Mouse (Mus musculus) forebrain, embryonic 15.5 days (tissue): ENCODE data around the gene Arhgef19. TPM values are rescaled to one million over a fixed set of nuclear protein-coding genes. Genes with fewer than 3 reads are reported as not detected.
A peak's percentile ranks its signal among the peaks of the same experiment; 100 is the strongest.

Experiments
- ATAC-seq: fragments of 200-750 bp; cut with Nextera tagmentation; replicated peaks from 2 replicates; pipeline ENCODE4 v1.8.0; 2017; ENCODE audit warnings: mild to moderate bottlenecking, moderate TSS enrichment, moderate library complexity
- H3K27ac ChIP-seq: fragments of 300-500 bp; sonication (generic); replicated peaks from 2 replicates; pipeline ENCODE4 v1.5.1; 2015; ENCODE audit warnings: mild to moderate bottlenecking, inconsistent platforms
- H3K27me3 ChIP-seq: fragments of 300-500 bp; sonication (generic); 2 replicates; pipeline ENCODE4 v1.6.1; 2015; ENCODE audit warnings: inconsistent platforms
- H3K36me3 ChIP-seq: fragments of 300-500 bp; sonication (generic); 2 replicates; pipeline ENCODE4 v1.6.1; 2015; ENCODE audit warnings: mild to moderate bottlenecking, inconsistent platforms
- H3K4me1 ChIP-seq: fragments of 300-500 bp; sonication (generic); 2 replicates; pipeline ENCODE4 v1.6.1; 2015; ENCODE audit warnings: inconsistent platforms
- H3K4me2 ChIP-seq: fragments of 300-500 bp; sonication (generic); replicated peaks from 2 replicates; pipeline ENCODE4 v1.6.1; 2015; ENCODE audit warnings: mild to moderate bottlenecking, inconsistent platforms
- H3K4me3 ChIP-seq: fragments of 300-500 bp; sonication (generic); 2 replicates; pipeline ENCODE4 v1.5.1; 2015; ENCODE audit warnings: mild to moderate bottlenecking, inconsistent platforms
- H3K9ac ChIP-seq: fragments of 300-500 bp; sonication (generic); replicated peaks from 2 replicates; pipeline ENCODE4 v1.6.1; 2015; ENCODE audit warnings: mild to moderate bottlenecking, inconsistent platforms
- H3K9me3 ChIP-seq: fragments of 300-500 bp; sonication (generic); 2 replicates; pipeline ENCODE4 v1.6.1; 2016; ENCODE audit warnings: inconsistent platforms
- WGBS: fragments of 180-500 bp; shearing (Covaris S2); methylation state at CpG from one replicate; pipeline ENCODE4 v1.1.7; 2015; ENCODE audit warnings: mixed read lengths; 5-methylcytosine and 5-hydroxymethylcytosine counted together
- polyA plus RNA-seq: library from polyadenylated mRNA; unstranded; fragments of >200 nt; fragmentation: Nextera tagmentation; extraction: Ambion mirVana; gene quantifications from 2 replicates; pipeline ENCODE4 v1.2.1, GENCODE M21; 2015

Arhgef19 gene
- polyA plus RNA-seq, 1 experiment from 2014 or later, result 1.3 TPM

GRCm38 (mm10) chr4:141240617-141241016 is 1.3 kb downstream of the Arhgef19 start:
- no peaks in the 10 kb centered on the region for H3K36me3 ChIP-seq
- H3K27me3 ChIP-seq, result peaks cover 44% of the 10 kb centered on the region
- peaks cover 45% of the 10 kb centered on the region for H3K4me1 ChIP-seq
- no peak overlapping the region for H3K9ac ChIP-seq
- H3K4me2 ChIP-seq, result no peak overlapping the region
- no peak overlapping the region for H3K27ac ChIP-seq
- H3K4me3 ChIP-seq, result no peak overlapping the region
- no peak for ATAC-seq
- WGBS, result 1% methylated on average over 14 of the region's 14 CpGs
- H3K9me3 ChIP-seq, result no peaks in the 10 kb centered on the region

GRCm38 (mm10) chr4:141241861-141242260 is 2.6 kb downstream of the Arhgef19 start:
- no peak for ATAC-seq
- H3K4me3 ChIP-seq, result no peak overlapping the region
- peaks cover 57% of the 10 kb centered on the region for H3K4me1 ChIP-seq
- H3K9ac ChIP-seq, result no peak overlapping the region
- H3K9me3 ChIP-seq, result no peaks in the 10 kb centered on the region
- no peak overlapping the region for H3K27ac ChIP-seq
- peaks cover 51% of the 10 kb centered on the region for H3K27me3 ChIP-seq
- WGBS, result 36% methylated on average over 15 of the region's 15 CpGs
- H3K4me2 ChIP-seq, result no peak overlapping the region
- no peaks in the 10 kb centered on the region for H3K36me3 ChIP-seq

GRCm38 (mm10) chr4:141242651-141243241 is 3.4 kb downstream of the Arhgef19 start:
- WGBS, result 7% methylated on average over 11 of the region's 11 CpGs
- Histone ChIP-seq H3K4me1 (peaks cover 66% of the 10 kb centered on the region), H3K9me3 (no peaks in the 10 kb centered on the region), H3K36me3 (no peaks in the 10 kb centered on the region), H3K27me3 (peaks cover 56% of the 10 kb centered on the region), H3K9ac (no peak overlapping the region), H3K27ac (no peak overlapping the region), H3K4me3 (no peak overlapping the region), H3K4me2 (no peak overlapping the region)
- ATAC-seq, result no peak

- peaks cover 74% of the 10 kb centered on the region for H3K4me1 ChIP-seq
- no peak overlapping the region for H3K9ac ChIP-seq
- no peaks in the 10 kb centered on the region for H3K36me3 ChIP-seq
- 66% methylated on average over 5 of the region's 5 CpGs for WGBS
- H3K27me3 ChIP-seq, result peaks cover 58% of the 10 kb centered on the region
- no peak overlapping the region for H3K4me2 ChIP-seq
- no peak for ATAC-seq
- no peaks in the 10 kb centered on the region for H3K9me3 ChIP-seq
- no peak overlapping the region for H3K27ac ChIP-seq
- H3K4me3 ChIP-seq, result no peak overlapping the region
These were observed 4.3 kb downstream of the Arhgef19 start for GRCm38 (mm10) chr4:141243636-141244035.

GRCm38 (mm10) chr4:141244401-141244800 is 5.1 kb downstream of the Arhgef19 start:
- ATAC-seq, result 0 out of 2 replicates have a peak, but pooled peaks have one; percentile 11
- H3K27ac ChIP-seq, result peak overlapping the region; percentile 85
- H3K9ac ChIP-seq, result no peak overlapping the region
- H3K4me3 ChIP-seq, result no peak overlapping the region
- H3K36me3 ChIP-seq, result no peaks in the 10 kb centered on the region
- peaks cover 57% of the 10 kb centered on the region for H3K27me3 ChIP-seq
- H3K4me1 ChIP-seq, result peaks cover 67% of the 10 kb centered on the region
- no peaks in the 10 kb centered on the region for H3K9me3 ChIP-seq
- 34% methylated on average over 5 of the region's 5 CpGs for WGBS
- H3K4me2 ChIP-seq, result no peak overlapping the region

GRCm38 (mm10) chr4:141244931-141245425 is 5.7 kb downstream of the Arhgef19 start:
- Histone ChIP-seq H3K27me3 (peaks cover 61% of the 10 kb centered on the region), H3K9ac (0 out of 2 replicates have a peak overlapping the region, but pooled peaks have one; percentile 4), H3K4me1 (peaks cover 61% of the 10 kb centered on the region), H3K9me3 (no peaks in the 10 kb centered on the region), H3K27ac (peak overlapping the region; percentile 85), H3K4me3 (no peak overlapping the region), H3K4me2 (no peak overlapping the region), H3K36me3 (no peaks in the 10 kb centered on the region)
- WGBS, result 3% methylated on average over 9 of the region's 9 CpGs
- ATAC-seq, result peak; percentile 71

GRCm38 (mm10) chr4:141246089-141246997 is 7.0 kb downstream of the Arhgef19 start:
- Histone ChIP-seq H3K27ac (peak overlapping the region; percentile 85; the same call in 1 of the 2 replicates), H3K4me2 (no peak overlapping the region)

GRCm38 (mm10) chr4:141246998-141247350 is 7.7 kb downstream of the Arhgef19 start:
- Histone ChIP-seq H3K9me3 (no peaks in the 10 kb centered on the region), H3K9ac (no peak overlapping the region), H3K27me3 (peaks cover 45% of the 10 kb centered on the region), H3K27ac (no peak overlapping the region), H3K4me2 (peak overlapping the region; percentile 62), H3K4me1 (peaks cover 55% of the 10 kb centered on the region), H3K36me3 (no peaks in the 10 kb centered on the region), H3K4me3 (peak overlapping the region; percentile 43; the same call in 1 of the 2 replicates)
- no peak for ATAC-seq
- WGBS, result 5% methylated on average over 17 of the region's 17 CpGs

More at GRCm38 (mm10) chr4:141246089-141246997, 7.0 kb downstream of the Arhgef19 start:
- no peaks in the 10 kb centered on the region for H3K9me3 ChIP-seq
- ATAC-seq, result no peak
- no peak overlapping the region for H3K4me3 ChIP-seq
- peaks cover 55% of the 10 kb centered on the region for H3K4me1 ChIP-seq
- WGBS, result 23% methylated on average over 24 of the region's 24 CpGs
- no peaks in the 10 kb centered on the region for H3K36me3 ChIP-seq
- peaks cover 51% of the 10 kb centered on the region for H3K27me3 ChIP-seq
- no peak overlapping the region for H3K9ac ChIP-seq

GRCm38 (mm10) chr4:141247776-141248613 is 8.7 kb downstream of the Arhgef19 start:
- Histone ChIP-seq H3K9me3 (no peaks in the 10 kb centered on the region), H3K4me3 (peak overlapping the region; percentile 43), H3K27ac (no peak overlapping the region), H3K36me3 (no peaks in the 10 kb centered on the region), H3K4me2 (peak overlapping the region; percentile 62), H3K27me3 (peaks cover 38% of the 10 kb centered on the region), H3K9ac (peak overlapping the region; percentile 41; the same call in 1 of the 2 replicates), H3K4me1 (peaks cover 46% of the 10 kb centered on the region)
- WGBS, result 1% methylated on average over 60 of the region's 60 CpGs
- 0 out of 2 replicates have a peak, but pooled peaks have one; percentile 20 for ATAC-seq

GRCm38 (mm10) chr4:141248614-141248978 is 9.3 kb downstream of the Arhgef19 start:
- peak overlapping the region; percentile 62 for H3K4me2 ChIP-seq

GRCm38 (mm10) chr4:141249383-141249782 is 10.1 kb downstream of the Arhgef19 start:
- Histone ChIP-seq H3K9ac (no peak overlapping the region), H3K27ac (no peak overlapping the region), H3K4me3 (no peak overlapping the region), H3K27me3 (peaks cover 38% of the 10 kb centered on the region), H3K9me3 (no peaks in the 10 kb centered on the region), H3K4me1 (peaks cover 43% of the 10 kb centered on the region), H3K4me2 (no peak overlapping the region), H3K36me3 (no peaks in the 10 kb centered on the region)
- ATAC-seq, result no peak
- WGBS, result 75% methylated on average over 11 of the region's 11 CpGs

More at GRCm38 (mm10) chr4:141248614-141248978, 9.3 kb downstream of the Arhgef19 start:
- peaks cover 38% of the 10 kb centered on the region for H3K27me3 ChIP-seq
- no peak overlapping the region for H3K9ac ChIP-seq
- WGBS, result 3% methylated on average over 11 of the region's 11 CpGs
- H3K9me3 ChIP-seq, result no peaks in the 10 kb centered on the region
- peaks cover 45% of the 10 kb centered on the region for H3K4me1 ChIP-seq
- H3K4me3 ChIP-seq, result peak overlapping the region; percentile 43; the same call in 1 of the 2 replicates
- no peaks in the 10 kb centered on the region for H3K36me3 ChIP-seq
- H3K27ac ChIP-seq, result no peak overlapping the region
- no peak for ATAC-seq
